Mouse (Mus musculus) myocyte (in vitro differentiated cells): Measurements from ENCODE around the gene Zfp449.

Experiments
- MYOD1 ChIP-seq, 3 experiments: IDR thresholded peaks; one replicate each; pipeline ENCODE4 v1.6.1; 2011; ENCODE audit warnings: control low read depth in 2 of 3, low read depth in 2 of 3, mild to moderate bottlenecking in 2 of 3, moderate library complexity in 1 of 3; ENCODE audit not compliant: insufficient read length in 2 of 3, control insufficient read depth in 1 of 3
- TCF3 ChIP-seq: IDR thresholded peaks from one replicate; pipeline ENCODE4 v1.6.1; 2011; ENCODE audit warnings: low read depth, control low read depth; ENCODE audit not compliant: insufficient read length
- USF1 ChIP-seq: IDR thresholded peaks from one replicate; pipeline ENCODE4 v1.6.1; 2011; ENCODE audit warnings: low read depth, mild to moderate bottlenecking, control low read depth, moderate library complexity

DNA sequence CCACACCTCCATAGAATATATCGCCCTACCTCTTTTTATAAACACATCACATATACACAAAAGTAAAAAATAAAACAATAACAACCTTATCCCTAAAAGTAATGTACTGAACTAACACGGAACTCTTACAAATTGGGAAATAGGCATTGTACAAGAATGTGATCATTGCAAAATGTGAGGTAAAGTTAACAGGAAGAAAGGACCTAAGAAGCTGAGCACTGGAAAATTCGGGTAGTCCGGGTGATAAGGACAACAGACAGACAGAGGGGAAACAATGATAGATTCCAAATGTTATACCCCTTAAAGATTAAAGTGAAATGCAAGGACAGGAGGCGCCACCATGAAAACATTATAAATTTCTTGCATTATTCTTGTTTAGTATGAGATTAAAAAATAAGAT, 24.1 kb upstream of the Zfp449 start:
- TF ChIP-seq USF1 (no peak), MYOD1 (IDR thresholded peaks at IDR 0.05; ENCODE audit: control insufficient read depth in 1 of 3, insufficient read length in 2 of 3, low read depth in 2 of 3) (no peak), TCF3 (no peak)
